Mouse (Mus musculus): ENCODE data around the gene Sptb.

The Sptb gene

GRCm38 (mm10) chr12:76710351-76711100 is at the start of gene Sptb:
Gene Sptb, minus strand, starts transcription at chr12:76710547.
- DNase-seq (ENCODE audit: low read depth): no peak

- peak; percentile 81 for DNase-seq (ENCODE audit: low read depth)
These were observed 42.4 kb upstream of the Sptb start for GRCm38 (mm10) chr12:76752652-76753318.

- no peak for DNase-seq (ENCODE audit: low read depth)
These were observed 40.6 kb upstream of the Sptb start for GRCm38 (mm10) chr12:76750866-76751459.

GRCm38 (mm10) chr12:76727955-76728354 is 17.6 kb upstream of the Sptb start:
- no peak for DNase-seq (ENCODE audit: low read depth)

- no peak for DNase-seq (ENCODE audit: low read depth)
These were observed 11.7 kb upstream of the Sptb start for GRCm38 (mm10) chr12:76722026-76722425.

- DNase-seq (ENCODE audit: low read depth): peak; percentile 33
These were observed 10.2 kb upstream of the Sptb start for GRCm38 (mm10) chr12:76720572-76720971.

GRCm38 (mm10) chr12:76718384-76718783 is 8.0 kb upstream of the Sptb start:
- DNase-seq (ENCODE audit: low read depth): no peak

- DNase-seq (ENCODE audit: low read depth): no peak
These were observed 474 bp downstream of the Sptb start for GRCm38 (mm10) chr12:76709795-76710350.

- no peak for DNase-seq (ENCODE audit: low read depth)
These were observed 1.2 kb downstream of the Sptb start for GRCm38 (mm10) chr12:76708956-76709794.

GRCm38 (mm10) chr12:76708181-76708580 is 2.2 kb downstream of the Sptb start:
- DNase-seq (ENCODE audit: low read depth): no peak

- no peak for DNase-seq (ENCODE audit: low read depth)
These were observed 13.9 kb downstream of the Sptb start for GRCm38 (mm10) chr12:76696380-76696935.

- DNase-seq (ENCODE audit: low read depth): no peak
These were observed 14.6 kb downstream of the Sptb start for GRCm38 (mm10) chr12:76695773-76696172.

- peak; percentile 17 for DNase-seq (ENCODE audit: low read depth)
These were observed 15.4 kb downstream of the Sptb start for GRCm38 (mm10) chr12:76694801-76695505.

GRCm38 (mm10) chr12:76687498-76688200 is 22.7 kb downstream of the Sptb start:
- DNase-seq (ENCODE audit: low read depth): no peak

- DNase-seq (ENCODE audit: low read depth): no peak
These were observed 24.7 kb downstream of the Sptb start for GRCm38 (mm10) chr12:76685647-76686046.

GRCm38 (mm10) chr12:76684493-76684892 is 25.9 kb downstream of the Sptb start:
- no peak for DNase-seq (ENCODE audit: low read depth)

GRCm38 (mm10) chr12:76681937-76682336 is 28.4 kb downstream of the Sptb start:
- DNase-seq (ENCODE audit: low read depth): no peak

GRCm38 (mm10) chr12:76677068-76677467 is 33.3 kb downstream of the Sptb start:
- DNase-seq (ENCODE audit: low read depth): peak; percentile 15

- DNase-seq (ENCODE audit: low read depth): no peak
These were observed 33.9 kb downstream of the Sptb start for GRCm38 (mm10) chr12:76676477-76676876.

GRCm38 (mm10) chr12:76675364-76675763 is 35.0 kb downstream of the Sptb start:
- DNase-seq (ENCODE audit: low read depth): no peak
